Mouse (Mus musculus) kidney, postnatal 0 days (tissue): ENCODE measurements around the gene Pomgnt1. TPM values are rescaled to one million over a fixed set of nuclear protein-coding genes. Genes with fewer than 3 reads are reported as not detected.
A peak's percentile ranks its signal among the peaks of the same experiment; 100 is the strongest.

Experiments used
- ATAC-seq: fragments of 200-750 bp; cut with Nextera tagmentation; replicated peaks from 2 replicates; pipeline ENCODE4 v1.8.0; 2017; ENCODE audit warnings: low read depth, moderate number of reproducible peaks, moderate TSS enrichment, moderate library complexity; ENCODE audit not compliant: low FRiP score
- DNase-seq: peaks from one replicate; pipeline ENCODE4 v3.0.0-alpha.2; 2016; ENCODE audit warnings: low spot score
- H3K27ac ChIP-seq: fragments of 300-500 bp; sonication (generic); 2 replicates; pipeline ENCODE4 v1.5.1; 2014; ENCODE audit warnings: mild to moderate bottlenecking
- H3K27me3 ChIP-seq: fragments of 300-500 bp; sonication (generic); 2 replicates; pipeline ENCODE4 v1.6.1; 2014; ENCODE audit warnings: low read length, mixed read lengths; ENCODE audit not compliant: insufficient read depth
- H3K36me3 ChIP-seq: fragments of 300-500 bp; sonication (generic); 2 replicates; pipeline ENCODE4 v1.6.1; 2014; ENCODE audit warnings: low read length, mixed read lengths; ENCODE audit not compliant: insufficient read depth
- H3K4me1 ChIP-seq: fragments of 300-500 bp; sonication (generic); replicated peaks from 2 replicates; pipeline ENCODE4 v1.6.1; 2014; ENCODE audit warnings: antibody characterized with exemption, low read length, mixed read lengths; ENCODE audit not compliant: insufficient read depth
- H3K4me2 ChIP-seq: fragments of 300-500 bp; sonication (generic); 2 replicates; pipeline ENCODE4 v1.6.1; 2014; ENCODE audit warnings: mild to moderate bottlenecking, low read length, moderate library complexity, mixed read lengths
- H3K4me3 ChIP-seq: fragments of 300-500 bp; sonication (generic); replicated peaks from 2 replicates; pipeline ENCODE4 v1.5.1; 2014; ENCODE audit warnings: low read depth, low read length
- H3K9ac ChIP-seq: fragments of 300-500 bp; sonication (generic); 2 replicates; pipeline ENCODE4 v1.6.1; 2014; ENCODE audit warnings: low read depth, low read length
- H3K9me3 ChIP-seq: fragments of 300-500 bp; sonication (generic); replicated peaks from 2 replicates; pipeline ENCODE4 v1.6.1; 2016; ENCODE audit warnings: low read length, inconsistent platforms, mixed read lengths
- CTCF ChIP-seq: IDR thresholded peaks from 2 replicates; pipeline ENCODE4 v1.5.1; 2016; ENCODE audit warnings: antibody characterized with exemption, low read depth, mild to moderate bottlenecking, moderate library complexity
- WGBS: fragments of 180-500 bp; shearing (Covaris S2); extraction: QIAGEN DNeasy Blood & Tissue Kit; methylation state at CpG from one replicate; pipeline ENCODE4 v1.1.7; 2014; 5-methylcytosine and 5-hydroxymethylcytosine counted together
- polyA plus RNA-seq: library from polyadenylated mRNA; unstranded; fragments of >200 nt; fragmentation: Nextera tagmentation; extraction: Ambion mirVana; gene quantifications from 2 replicates; pipeline ENCODE4 v1.2.1, GENCODE M21; 2015

Pomgnt1 gene
- 52.2 and 55.9 TPM in 2 replicates for polyA plus RNA-seq

DNA sequence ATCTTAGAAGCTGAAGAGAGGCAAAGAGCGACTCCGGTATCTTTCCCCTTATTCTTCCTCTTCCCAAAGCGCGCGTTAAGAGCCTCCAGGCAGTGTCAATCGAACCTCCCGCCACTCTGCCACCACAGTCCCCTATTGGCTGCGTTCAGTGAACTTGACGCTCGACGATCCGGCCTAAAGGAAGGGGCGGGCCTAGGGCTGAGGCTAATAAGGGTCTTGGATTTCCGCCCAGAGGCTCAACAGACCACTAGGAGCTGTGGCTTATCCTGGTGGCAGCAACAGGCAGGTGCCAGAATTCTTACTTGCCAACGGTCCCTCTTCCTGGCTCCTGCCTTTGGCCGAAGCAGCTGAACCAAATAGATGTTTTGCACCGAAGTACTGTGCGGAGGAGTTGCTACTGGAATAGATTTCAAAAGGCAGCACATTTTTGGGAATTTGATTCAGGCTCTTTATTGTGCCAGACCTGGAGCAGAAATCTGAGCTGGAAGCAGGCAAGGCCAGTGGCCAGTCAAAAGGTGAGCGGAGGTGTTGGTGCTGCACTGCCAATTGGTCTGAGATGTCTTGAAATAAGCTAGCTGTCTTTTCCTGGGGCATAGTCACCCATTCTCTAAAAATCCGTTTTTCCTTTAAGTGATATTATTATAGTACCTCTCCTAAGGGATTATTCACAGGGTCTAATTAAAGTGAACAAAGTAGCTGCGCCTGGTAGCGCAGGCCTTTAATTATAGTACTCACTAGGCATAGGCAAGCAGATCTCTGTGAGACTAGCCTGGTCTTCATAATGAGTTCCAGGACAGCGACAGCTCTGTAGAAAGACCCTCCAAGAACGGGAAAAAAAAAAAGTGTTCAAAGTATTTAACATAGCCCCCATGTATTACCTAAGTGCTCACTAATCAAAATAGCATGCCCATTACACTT, at the start of gene Pomgnt1, which contains the start of gene Rad54l:
Gene Pomgnt1, plus strand, starts transcription at position 239 of the 918 bp plus-strand sequence.
Gene Rad54l, minus strand, starts transcription at position 89 of the 918 bp plus-strand sequence.
- H3K27ac ChIP-seq: peak within 1 kb of the TSS; percentile 3; the same call in 1 of the 2 replicates
- H3K9ac ChIP-seq: peak within 1 kb of the TSS; percentile 61
- peak within 1 kb of the TSS; percentile 66 for H3K4me2 ChIP-seq
- peak; percentile 98 for DNase-seq
- peak; percentile 59 for TF ChIP-seq CTCF
- H3K36me3 ChIP-seq: no peaks in the 10 kb centered on the region
- WGBS: 4% methylated on average over 24 of the region's 24 CpGs
- peak within 1 kb of the TSS; percentile 47 for H3K4me3 ChIP-seq
- no peaks in the 10 kb centered on the region for H3K27me3 ChIP-seq
- H3K9me3 ChIP-seq: no peaks in the 10 kb centered on the region
- 0 out of 2 replicates have a peak, but pooled peaks cover 6% of the 10 kb centered on the region for H3K4me1 ChIP-seq
- ATAC-seq: peak; percentile 95

DNA sequence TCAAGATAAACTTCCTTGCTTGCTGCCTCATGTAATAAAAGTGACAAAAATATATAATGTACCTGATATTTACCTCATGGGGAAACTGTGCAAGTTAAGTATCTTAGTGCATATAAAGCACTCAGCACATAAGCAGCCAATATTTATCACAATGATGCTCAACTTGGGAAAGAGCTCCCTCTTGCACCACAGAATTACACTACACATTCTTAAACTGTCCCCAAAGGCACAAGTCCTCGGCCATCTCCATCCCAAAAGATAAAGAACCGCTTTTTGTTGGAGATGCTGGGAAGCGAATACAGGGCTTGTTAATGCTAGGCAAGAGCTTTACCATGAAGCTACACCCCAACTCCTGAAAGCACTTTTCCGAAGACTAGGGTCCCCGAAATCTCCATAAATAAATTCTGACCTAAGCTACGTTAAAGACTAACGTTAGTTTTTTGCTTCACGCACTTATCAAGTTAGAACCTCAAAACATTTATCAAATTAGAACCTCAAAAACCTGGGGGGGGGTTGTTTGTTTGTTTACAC, 49.4 kb upstream of the Pomgnt1 start:
- no peak for ATAC-seq
- Histone ChIP-seq H3K27ac (peak overlapping the region; percentile 97), H3K4me1 (peaks cover 6% of the 10 kb centered on the region), H3K9ac (peak overlapping the region; percentile 97), H3K4me3 (peak overlapping the region; percentile 94), H3K27me3 (no peaks in the 10 kb centered on the region), H3K4me2 (peak overlapping the region; percentile 78), H3K9me3 (no peaks in the 10 kb centered on the region), H3K36me3 (peaks cover 12% of the 10 kb centered on the region; the same call in 1 of the 2 replicates)
- WGBS: under 1% methylated on average over 8 of the region's 8 CpGs
- peak; percentile 58 for TF ChIP-seq CTCF
- peak; percentile 83 for DNase-seq

DNA sequence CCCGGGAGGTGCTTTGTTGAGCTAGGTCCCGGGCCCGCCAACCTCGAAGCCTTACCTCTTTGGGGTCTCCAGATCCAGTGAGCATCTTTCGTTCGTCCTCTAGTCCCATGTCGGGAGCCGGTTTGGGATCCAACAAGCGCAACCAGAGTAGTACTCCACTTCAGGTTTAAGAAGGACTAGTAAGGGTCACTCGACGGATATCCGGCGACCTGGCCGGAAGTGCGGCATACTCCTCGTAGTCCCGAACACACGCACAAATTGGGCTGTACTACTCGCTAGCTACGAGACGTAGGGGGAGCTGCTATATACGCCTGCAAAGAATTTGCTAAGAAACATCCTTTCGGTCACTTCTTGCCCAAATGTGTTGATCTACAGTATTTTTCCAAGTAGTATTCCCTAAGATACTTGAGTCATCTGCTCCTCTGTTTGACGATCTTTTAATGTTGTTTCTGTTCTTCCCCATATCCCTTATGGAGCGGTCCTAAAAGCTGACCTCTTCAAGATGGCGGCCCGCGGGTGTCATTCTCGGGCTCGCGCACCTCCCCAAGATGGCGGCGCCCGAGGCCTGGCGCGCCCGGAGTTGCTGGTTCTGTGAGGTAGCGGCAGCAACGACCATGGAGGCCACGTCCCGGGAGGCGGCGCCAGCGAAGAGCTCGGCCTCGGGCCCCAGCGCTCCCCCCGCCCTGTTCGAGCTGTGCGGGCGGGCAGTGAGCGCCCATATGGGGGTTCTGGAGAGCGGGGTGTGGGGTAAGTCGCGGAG, 48.6 kb upstream of the Pomgnt1 start, which contains the start of the genes Uqcrh and Lrrc41:
Gene Uqcrh, minus strand, starts transcription at position 211 of the 760 bp plus-strand sequence.
Gene Lrrc41, plus strand, starts transcription at position 409 of the 760 bp plus-strand sequence.
- TF ChIP-seq CTCF: peak; percentile 21; the same call in 1 of the 2 replicates
- ATAC-seq (peak; percentile 88), DNase-seq (peak; percentile 98)
- H3K27me3 ChIP-seq: no peaks in the 10 kb centered on the region
- H3K9me3 ChIP-seq: no peaks in the 10 kb centered on the region
- 0 out of 2 replicates have a peak, but pooled peaks cover 5% of the 10 kb centered on the region for H3K36me3 ChIP-seq
- peak within 1 kb of the TSS; percentile 97 for H3K27ac ChIP-seq
- peaks cover 6% of the 10 kb centered on the region for H3K4me1 ChIP-seq
- H3K9ac ChIP-seq: peak within 1 kb of the TSS; percentile 97
- peak within 1 kb of the TSS; percentile 78 for H3K4me2 ChIP-seq
- H3K4me3 ChIP-seq: peak within 1 kb of the TSS; percentile 94
- WGBS: under 1% methylated on average over 54 of the region's 55 CpGs

DNA sequence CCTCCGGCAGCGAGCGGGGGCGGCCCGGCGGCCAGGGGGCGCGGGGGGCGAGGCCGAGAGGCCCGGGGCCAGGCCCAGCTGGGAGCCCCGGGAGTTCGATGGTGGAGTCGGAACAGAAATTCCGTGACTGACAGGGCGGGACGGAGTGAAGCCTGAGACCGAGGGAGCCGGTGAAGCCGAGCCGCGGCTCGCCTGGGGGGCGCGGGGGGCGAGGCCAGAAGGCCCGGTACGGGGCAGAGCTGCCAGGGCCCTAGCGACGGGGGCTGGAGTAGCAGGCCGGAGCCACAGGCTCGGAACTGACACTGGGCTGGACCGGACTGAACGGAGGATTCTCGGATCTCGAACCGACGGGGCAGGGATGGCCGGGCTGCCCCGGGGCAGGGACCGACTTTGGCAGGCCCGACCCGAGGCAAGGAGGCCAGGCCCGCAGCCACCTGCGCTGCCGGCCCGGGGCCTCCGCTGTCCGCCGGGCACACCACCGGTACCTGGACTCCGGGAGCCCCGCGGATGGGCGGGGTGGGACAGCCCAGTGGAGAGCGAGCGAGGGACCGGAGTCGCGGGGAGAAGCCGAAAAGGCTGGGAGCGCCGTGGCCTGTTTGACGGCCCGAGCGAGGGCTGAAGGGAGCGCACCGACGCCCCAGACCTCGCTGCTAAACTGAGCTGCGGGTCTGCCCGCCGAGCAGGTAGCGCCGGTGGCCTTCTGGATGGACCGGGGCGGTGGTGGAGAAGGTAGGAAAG, 47.8 kb upstream of the Pomgnt1 start:
- Histone ChIP-seq H3K9me3 (no peaks in the 10 kb centered on the region), H3K27ac (peak overlapping the region; percentile 97), H3K36me3 (peaks cover 6% of the 10 kb centered on the region; the same call in 1 of the 2 replicates), H3K27me3 (no peaks in the 10 kb centered on the region), H3K4me2 (peak overlapping the region; percentile 78), H3K4me3 (peak overlapping the region; percentile 94), H3K4me1 (peaks cover 6% of the 10 kb centered on the region), H3K9ac (peak overlapping the region; percentile 97)
- DNase-seq (peak; percentile 83), ATAC-seq (peak; percentile 78)
- WGBS: under 1% methylated on average over 74 of the region's 77 CpGs
- peak; percentile 31; the same call in 1 of the 2 replicates for TF ChIP-seq CTCF

DNA sequence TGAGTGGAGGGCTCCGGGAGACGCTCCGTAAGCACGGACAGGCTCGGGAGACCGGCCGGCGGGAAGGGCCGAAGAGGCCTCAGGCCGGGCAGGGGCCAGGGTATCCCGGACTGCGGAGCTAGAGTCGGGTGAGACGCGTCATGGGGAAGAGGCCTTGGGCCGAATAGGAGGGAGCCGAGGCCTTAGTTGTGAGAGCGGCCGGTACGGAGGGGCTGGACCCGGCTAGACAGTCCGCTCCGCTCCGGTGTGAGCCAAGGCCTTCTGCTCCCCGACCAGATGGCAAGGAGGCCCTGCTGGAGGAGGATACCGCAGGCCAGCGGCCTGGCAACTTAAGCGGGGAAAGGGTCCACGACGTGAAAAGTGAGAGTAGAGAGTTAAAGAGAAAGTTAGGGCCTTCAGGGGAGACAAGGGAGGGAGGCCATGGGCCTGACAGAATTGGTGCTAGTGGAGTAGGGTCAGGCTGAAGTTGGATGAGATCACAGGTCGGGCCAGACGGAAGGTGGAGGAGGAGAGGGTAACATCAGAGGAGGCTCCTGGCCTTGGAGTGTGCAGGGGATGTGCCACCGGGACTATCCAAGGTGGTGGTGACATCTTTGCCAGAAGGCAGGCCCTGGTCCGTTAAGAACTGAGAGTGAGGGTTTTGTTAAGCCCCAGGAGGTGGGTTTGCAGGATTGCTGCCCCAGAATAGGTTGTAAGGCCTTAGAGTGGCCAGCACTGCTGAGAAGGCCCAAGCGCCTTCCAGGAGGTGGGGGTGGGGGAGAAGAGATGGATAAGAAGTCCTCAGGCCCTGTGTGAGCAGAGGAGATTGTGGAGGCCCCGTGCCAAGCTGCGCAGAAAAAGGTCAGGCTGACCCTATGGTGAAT, 47.0 kb upstream of the Pomgnt1 start:
- Histone ChIP-seq H3K36me3 (peaks cover 14% of the 10 kb centered on the region), H3K4me2 (peak overlapping the region; percentile 78), H3K27me3 (no peaks in the 10 kb centered on the region), H3K9ac (peak overlapping the region; percentile 97), H3K4me3 (peak overlapping the region; percentile 94), H3K27ac (peak overlapping the region; percentile 97), H3K4me1 (peaks cover 6% of the 10 kb centered on the region), H3K9me3 (no peaks in the 10 kb centered on the region)
- 2% methylated on average over 37 of the region's 37 CpGs for WGBS
- peak; percentile 12 for ATAC-seq
- no peak for TF ChIP-seq CTCF
- DNase-seq: peak; percentile 55
